Mouse (Mus musculus) bone marrow, adult 2 months (tissue): ENCODE measurements around the gene Gm45062.

Source experiments
- CTCF ChIP-seq: fragments of 200-500 bp; IDR thresholded peaks from 2 replicates; pipeline ENCODE4 v1.5.1; 2011; ENCODE audit warnings: low read length, control low read depth; ENCODE audit not compliant: control insufficient read depth, insufficient read depth
- POLR2A ChIP-seq: fragments of 200-500 bp; IDR thresholded peaks from 2 replicates; pipeline ENCODE4 v1.6.1; 2011; ENCODE audit warnings: low read depth, mild to moderate bottlenecking, control low read depth, low read length, borderline replicate concordance; ENCODE audit not compliant: control insufficient read depth

DNA sequence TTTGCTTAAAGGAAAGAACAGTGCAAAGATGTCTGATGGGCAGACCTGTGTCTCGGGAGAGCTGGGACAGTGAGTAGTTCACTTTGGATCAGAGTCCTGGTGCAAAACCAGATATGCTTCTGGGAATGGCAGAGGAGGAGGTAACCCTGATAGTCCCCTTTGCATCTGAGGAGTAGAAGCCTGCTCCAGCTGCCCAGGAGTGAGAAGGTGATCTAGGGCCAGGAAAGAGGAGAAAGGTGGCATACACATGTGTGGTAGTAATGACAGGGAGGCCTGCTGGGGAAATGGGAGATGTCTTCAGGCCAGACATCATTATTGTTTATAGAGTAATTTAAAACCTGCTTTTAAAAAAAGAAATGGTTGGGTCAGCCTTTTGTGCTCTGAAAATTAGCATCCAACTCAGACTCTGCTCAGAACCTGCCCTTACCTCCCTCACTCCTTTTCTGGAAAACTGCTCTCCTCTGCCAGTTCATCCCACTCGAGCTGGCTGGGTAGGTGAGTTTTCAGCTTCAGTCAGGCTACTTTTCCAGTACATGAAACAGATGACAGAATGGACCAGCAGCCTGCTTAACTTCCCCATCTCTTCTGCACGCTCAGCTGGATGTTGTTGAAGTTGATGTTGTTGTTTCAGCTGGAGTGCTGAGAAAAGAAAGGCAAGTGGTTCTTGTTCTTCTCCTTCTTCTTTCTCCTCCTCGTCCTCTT is 160.4 kb downstream of the Gm45062 start:
- TF ChIP-seq CTCF (no peak), POLR2A (no peak)
